Mouse (Mus musculus) hindbrain, embryonic 11.5 days (tissue): ENCODE measurements around the gene Igfbp7. TPM values are rescaled to one million over a fixed set of nuclear protein-coding genes. Genes with fewer than 3 reads are reported as not detected.

ENCODE experiments used
- ATAC-seq: fragments of 200-750 bp; cut with Nextera tagmentation; 2 replicates; pipeline ENCODE4 v1.8.0; 2017; ENCODE audit warnings: mild to moderate bottlenecking, moderate TSS enrichment, moderate library complexity; ENCODE audit not compliant: low FRiP score
- DNase-seq: peaks from one replicate; pipeline ENCODE4 v3.0.0-alpha.2; 2015; ENCODE audit warnings: low spot score
- H3K27ac ChIP-seq: fragments of 300-500 bp; sonication (generic); 2 replicates; pipeline ENCODE4 v1.5.1; 2014; ENCODE audit warnings: mild to moderate bottlenecking, low read depth, low read length
- H3K27me3 ChIP-seq: fragments of 300-500 bp; sonication (generic); 2 replicates; pipeline ENCODE4 v1.6.1; 2014; ENCODE audit warnings: mild to moderate bottlenecking, low read length, moderate library complexity, mixed read lengths; ENCODE audit not compliant: control insufficient read depth, insufficient read depth
- H3K36me3 ChIP-seq: fragments of 300-500 bp; sonication (generic); 2 replicates; pipeline ENCODE4 v1.6.1; 2014; ENCODE audit warnings: mild to moderate bottlenecking, low read length, moderate library complexity, mixed read lengths; ENCODE audit not compliant: control insufficient read depth, insufficient read depth
- H3K4me1 ChIP-seq: fragments of 300-500 bp; sonication (generic); replicated peaks from 2 replicates; pipeline ENCODE4 v1.6.1; 2014; ENCODE audit warnings: low read length, mixed read lengths; ENCODE audit not compliant: control insufficient read depth, insufficient read depth
- H3K4me2 ChIP-seq: fragments of 300-500 bp; sonication (generic); replicated peaks from 2 replicates; pipeline ENCODE4 v1.6.1; 2014; ENCODE audit warnings: mild to moderate bottlenecking, low read depth, low read length
- H3K4me3 ChIP-seq: fragments of 300-500 bp; sonication (generic); 2 replicates; pipeline ENCODE4 v1.5.1; 2014; ENCODE audit warnings: low read depth, low read length
- H3K9ac ChIP-seq: fragments of 300-500 bp; sonication (generic); 2 replicates; pipeline ENCODE4 v1.6.1; 2014; ENCODE audit warnings: low read depth, low read length
- H3K9me3 ChIP-seq: fragments of 300-500 bp; sonication (generic); 2 replicates; pipeline ENCODE4 v1.6.1; 2016; ENCODE audit warnings: low read length; ENCODE audit not compliant: control insufficient read depth
- WGBS: fragments of 180-500 bp; shearing (Covaris S2); extraction: QIAGEN DNeasy Blood & Tissue Kit; methylation state at CpG from one replicate; pipeline ENCODE4 v1.1.7; 2014; 5-methylcytosine and 5-hydroxymethylcytosine counted together
- polyA plus RNA-seq: library from polyadenylated mRNA; unstranded; fragments of >200 nt; fragmentation: Nextera tagmentation; extraction: Ambion mirVana; gene quantifications from 2 replicates; pipeline ENCODE4 v1.2.1, GENCODE M21; 2014

The Igfbp7 gene
- polyA plus RNA-seq, 1 experiment from 2014 or later: 26.7 TPM

GRCm38 (mm10) chr5:77357405-77358149, 50.3 kb downstream of the Igfbp7 start:
- Histone ChIP-seq H3K4me1 (peaks cover 4% of the 10 kb centered on the region), H3K9ac (peak overlapping the region; percentile 42), H3K4me2 (peak overlapping the region; percentile 42), H3K27ac (no peak overlapping the region), H3K27me3 (no peaks in the 10 kb centered on the region), H3K36me3 (no peaks in the 10 kb centered on the region), H3K4me3 (peak overlapping the region; percentile 30), H3K9me3 (no peaks in the 10 kb centered on the region)
- ATAC-seq (peak; percentile 70), DNase-seq (peak; percentile 67)
- 16% methylated on average over 22 of the region's 22 CpGs for WGBS

GRCm38 (mm10) chr5:77355307-77356265, 52.3 kb downstream of the Igfbp7 start:
- Histone ChIP-seq H3K9ac (no peak overlapping the region), H3K4me3 (no peak overlapping the region), H3K27me3 (no peaks in the 10 kb centered on the region), H3K4me2 (no peak overlapping the region), H3K36me3 (no peaks in the 10 kb centered on the region), H3K27ac (no peak overlapping the region), H3K4me1 (peaks cover 4% of the 10 kb centered on the region), H3K9me3 (no peaks in the 10 kb centered on the region)
- DNase-seq (no peak), ATAC-seq (no peak)
- 78% methylated on average over 19 of the region's 19 CpGs for WGBS

- Histone ChIP-seq H3K36me3 (no peaks in the 10 kb centered on the region), H3K4me1 (peaks cover 4% of the 10 kb centered on the region), H3K4me3 (no peak overlapping the region), H3K27me3 (no peaks in the 10 kb centered on the region), H3K9me3 (no peaks in the 10 kb centered on the region), H3K9ac (no peak overlapping the region), H3K27ac (no peak overlapping the region), H3K4me2 (peak overlapping the region; percentile 28)
- 14% methylated on average over 16 of the region's 16 CpGs for WGBS
- peak; percentile 65; the same call in 1 of the 2 replicates for ATAC-seq
- DNase-seq: peak; percentile 94
Measured at GRCm38 (mm10) chr5:77354361-77354787, 53.5 kb downstream of the Igfbp7 start.

GRCm38 (mm10) chr5:77351691-77352090, 56.1 kb downstream of the Igfbp7 start:
- no peak overlapping the region for H3K4me3 ChIP-seq
- WGBS: 78% methylated on average over 9 of the region's 9 CpGs
- no peak overlapping the region for H3K27ac ChIP-seq
- no peak for DNase-seq
- no peaks in the 10 kb centered on the region for H3K9me3 ChIP-seq
- no peak for ATAC-seq
- peaks cover 12% of the 10 kb centered on the region for H3K36me3 ChIP-seq
- H3K27me3 ChIP-seq: no peaks in the 10 kb centered on the region
- no peak overlapping the region for H3K4me2 ChIP-seq
- H3K4me1 ChIP-seq: no peaks in the 10 kb centered on the region
- no peak overlapping the region for H3K9ac ChIP-seq

GRCm38 (mm10) chr5:77349971-77350658, 57.7 kb downstream of the Igfbp7 start:
- no peak overlapping the region for H3K4me2 ChIP-seq
- WGBS: 92% methylated on average over 15 of the region's 15 CpGs
- no peak for ATAC-seq
- DNase-seq: no peak
- H3K36me3 ChIP-seq: peaks cover 12% of the 10 kb centered on the region
- H3K4me3 ChIP-seq: no peak overlapping the region
- H3K9ac ChIP-seq: no peak overlapping the region
- H3K27ac ChIP-seq: no peak overlapping the region
- H3K4me1 ChIP-seq: no peaks in the 10 kb centered on the region
- no peaks in the 10 kb centered on the region for H3K9me3 ChIP-seq
- H3K27me3 ChIP-seq: no peaks in the 10 kb centered on the region

- ATAC-seq (no peak), DNase-seq (no peak)
- Histone ChIP-seq H3K4me1 (no peaks in the 10 kb centered on the region), H3K9ac (no peak overlapping the region), H3K4me2 (no peak overlapping the region), H3K36me3 (peaks cover 12% of the 10 kb centered on the region), H3K27me3 (no peaks in the 10 kb centered on the region), H3K27ac (no peak overlapping the region), H3K9me3 (no peaks in the 10 kb centered on the region), H3K4me3 (no peak overlapping the region)
- 97% methylated on average over 8 of the region's 8 CpGs for WGBS
Measured at GRCm38 (mm10) chr5:77348901-77349300, 58.9 kb downstream of the Igfbp7 start.

GRCm38 (mm10) chr5:77340033-77340432, 67.8 kb downstream of the Igfbp7 start:
- no peak for DNase-seq
- H3K27ac ChIP-seq: no peak overlapping the region
- no peaks in the 10 kb centered on the region for H3K4me1 ChIP-seq
- H3K4me2 ChIP-seq: no peak overlapping the region
- H3K9ac ChIP-seq: no peak overlapping the region
- H3K9me3 ChIP-seq: no peaks in the 10 kb centered on the region
- H3K27me3 ChIP-seq: no peaks in the 10 kb centered on the region
- no peak overlapping the region for H3K4me3 ChIP-seq
- peaks cover 10% of the 10 kb centered on the region for H3K36me3 ChIP-seq
- no peak for ATAC-seq
- WGBS: 91% methylated on average over 4 of the region's 4 CpGs

- Histone ChIP-seq H3K36me3 (peaks cover 17% of the 10 kb centered on the region), H3K4me1 (no peaks in the 10 kb centered on the region), H3K4me3 (no peak overlapping the region), H3K27me3 (no peaks in the 10 kb centered on the region), H3K9me3 (no peaks in the 10 kb centered on the region), H3K9ac (no peak overlapping the region), H3K27ac (no peak overlapping the region), H3K4me2 (no peak overlapping the region)
- WGBS: 89% methylated on average over 5 of the region's 5 CpGs
- no peak for ATAC-seq
- no peak for DNase-seq
Measured at GRCm38 (mm10) chr5:77330154-77330553, 77.7 kb downstream of the Igfbp7 start.
